Mouse (Mus musculus): Measurements from ENCODE around the gene Smim13. TPM values are rescaled to one million over a fixed set of nuclear protein-coding genes. Genes with fewer than 3 reads are reported as not detected.
"Not testable (repeated sequence)": the region's sequence is repeated elsewhere in the genome, so short reads cannot be mapped to it uniquely, and the experiment has no call there.

Smim13 gene
- total RNA-seq, 2 experiments from 2014 or later: 36.6 to 37.9 TPM

- DNase-seq: no peak
- intact Hi-C loops (cut with DNase I): loop anchor here (5.0 kb wide), 3 partner anchors 149 to 454 kb away; no protein-coding TSS in a partner anchor
These were observed 13.6 kb upstream of the Smim13 start for GRCm38 (mm10) chr13:41235845-41236741.

GRCm38 (mm10) chr13:41238035-41238804, 11.4 kb upstream of the Smim13 start:
- intact Hi-C loops (cut with DNase I): loop anchor here (1.0 to 5.0 kb wide), 4 partner anchors 92 to 456 kb away; no protein-coding TSS in a partner anchor
- no peak for DNase-seq

DNA sequence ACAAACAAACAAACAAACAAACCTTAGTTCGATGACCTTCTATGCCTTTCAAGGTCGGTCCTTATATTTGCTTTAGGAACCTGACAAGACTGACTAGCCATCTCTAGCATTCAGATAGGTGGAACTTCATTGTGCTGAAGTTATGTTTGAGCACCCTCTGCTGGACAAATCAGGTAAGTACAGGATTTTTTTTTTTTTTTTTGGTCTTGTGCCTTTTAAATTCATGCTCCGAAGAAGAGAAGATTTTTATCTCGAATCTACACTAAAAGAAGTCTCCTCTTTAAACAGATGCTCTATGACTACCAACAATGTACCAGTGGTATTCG, 10.9 kb upstream of the Smim13 start:
- no peak for DNase-seq
- intact Hi-C loops (cut with DNase I): loop anchor here (1.0 to 5.0 kb wide), 4 partner anchors 92 to 456 kb away; no protein-coding TSS in a partner anchor

GRCm38 (mm10) chr13:41241557-41241956, 8.1 kb upstream of the Smim13 start:
- DNase-seq: no peak
- intact Hi-C loops (cut with DNase I): loop anchor here (10.0 kb wide), 1 partner anchor 227 kb away; the partner anchor contains the start of gene Tmem14c

DNA sequence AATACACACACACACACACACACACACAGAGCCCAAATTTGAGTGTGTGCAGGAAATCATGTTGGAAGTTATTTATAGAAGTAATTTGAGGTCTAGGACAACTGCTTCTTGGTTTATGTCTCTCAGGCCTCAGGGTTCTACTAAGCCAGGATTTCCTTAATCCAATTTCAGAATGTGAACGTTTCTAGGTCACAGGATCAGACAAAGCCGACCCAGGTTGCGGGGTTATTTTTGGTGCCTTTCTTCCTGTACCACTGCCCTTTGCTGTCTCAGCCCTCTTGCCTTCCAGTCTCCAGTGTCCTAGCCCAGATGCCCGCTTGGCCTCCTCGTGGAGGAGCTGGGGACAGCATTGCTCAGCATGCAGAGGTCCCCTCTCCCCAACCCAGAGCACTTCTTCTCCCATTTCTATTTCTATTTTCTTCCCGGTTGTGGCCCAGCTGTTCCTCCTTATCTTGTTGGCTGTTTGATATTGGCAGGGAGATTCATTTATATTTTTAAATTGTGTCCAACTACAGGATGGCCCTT, 5.3 kb upstream of the Smim13 start:
- intact Hi-C loops (cut with DNase I): loop anchor here (10.0 kb wide), 1 partner anchor 230 kb away; the partner anchor contains the start of gene Tmem14c
- DNase-seq: no peak

DNA sequence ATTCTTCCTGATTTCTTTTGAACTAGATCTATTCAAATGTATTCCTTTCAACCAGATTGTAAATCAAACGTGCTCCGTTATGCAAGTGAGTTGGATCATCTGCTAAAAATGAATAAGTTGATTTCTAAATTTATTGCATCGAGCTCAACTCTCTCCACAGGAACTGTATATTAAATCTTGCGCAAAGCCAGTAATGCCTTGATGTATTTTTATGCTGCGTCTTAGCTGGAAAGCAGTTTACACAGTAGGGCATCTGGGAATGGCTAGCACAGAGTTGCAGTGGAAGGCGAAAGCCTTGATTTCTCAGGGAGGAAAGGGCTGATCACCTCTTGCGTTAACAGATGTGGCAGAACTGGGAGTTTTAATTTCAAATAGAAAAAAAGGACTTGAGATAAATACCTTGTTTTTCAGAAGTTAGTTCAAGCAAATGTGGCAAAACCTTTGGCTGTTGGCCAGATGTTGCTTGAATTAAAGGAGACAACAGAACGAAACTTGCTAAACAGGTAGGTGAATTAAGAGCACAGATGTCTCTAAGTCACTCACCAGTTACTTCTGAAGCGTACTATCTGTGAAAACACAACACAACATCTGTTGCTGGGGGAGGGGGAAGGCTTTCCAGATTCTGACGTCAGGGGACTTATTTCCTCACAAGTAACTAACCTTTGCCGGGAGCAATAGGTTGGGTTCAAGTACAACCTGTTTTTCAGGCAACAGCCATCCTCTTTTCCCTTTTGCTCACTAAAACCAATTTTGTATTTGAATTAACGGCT, 708 bp upstream of the Smim13 start:
- intact Hi-C loops (cut with DNase I): loop anchor here (10.0 kb wide), 1 partner anchor 234 kb away; the partner anchor contains the start of gene Tmem14c
- no peak for DNase-seq

GRCm38 (mm10) chr13:41250318-41250981, 806 bp downstream of the Smim13 start:
- intact Hi-C loops (cut with DNase I): no loop called here

DNA sequence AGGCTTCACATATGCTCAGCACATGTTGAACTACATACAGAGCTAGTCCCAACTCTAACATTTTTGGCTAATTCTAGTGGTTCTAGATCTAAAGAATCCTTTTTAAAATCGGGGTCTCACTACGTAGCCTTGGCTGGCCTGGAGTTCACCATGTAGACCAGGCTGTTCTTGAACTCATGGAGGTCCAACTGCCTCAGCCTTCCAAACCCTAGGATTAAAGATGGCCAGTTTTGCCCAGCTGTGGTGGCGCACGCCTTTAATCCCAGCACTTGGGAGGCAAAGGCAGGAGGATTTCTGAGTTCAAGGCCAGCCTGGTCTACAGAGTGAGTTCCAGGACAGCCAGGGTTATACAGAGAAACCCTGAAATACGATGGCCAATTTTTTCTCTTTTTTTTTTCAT, 1.6 kb downstream of the Smim13 start:
- intact Hi-C loops (cut with DNase I); DNase-seq: not testable (repeated sequence)

More at GRCm38 (mm10) chr13:41250318-41250981, 806 bp downstream of the Smim13 start:
- no peak for DNase-seq

DNA sequence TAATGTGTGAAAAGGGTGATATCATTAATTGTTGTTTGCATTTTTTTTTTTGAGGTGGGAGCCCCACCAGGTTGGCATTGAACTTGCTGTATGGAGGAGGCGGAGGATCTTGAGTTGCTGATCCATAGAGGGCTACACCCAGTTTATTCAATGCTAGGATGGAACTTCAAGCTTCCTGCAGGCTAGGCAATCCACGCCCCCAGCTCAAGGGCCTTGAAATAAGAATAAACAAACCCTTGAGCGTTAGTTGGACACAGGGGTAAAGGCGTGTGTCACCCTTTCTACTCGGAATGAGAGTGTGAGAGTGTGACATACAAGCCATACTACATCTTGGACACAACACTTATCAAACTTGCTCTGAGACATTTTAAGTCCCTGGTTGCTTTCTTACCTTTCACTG, 2.0 kb downstream of the Smim13 start:
- DNase-seq: no peak

DNA sequence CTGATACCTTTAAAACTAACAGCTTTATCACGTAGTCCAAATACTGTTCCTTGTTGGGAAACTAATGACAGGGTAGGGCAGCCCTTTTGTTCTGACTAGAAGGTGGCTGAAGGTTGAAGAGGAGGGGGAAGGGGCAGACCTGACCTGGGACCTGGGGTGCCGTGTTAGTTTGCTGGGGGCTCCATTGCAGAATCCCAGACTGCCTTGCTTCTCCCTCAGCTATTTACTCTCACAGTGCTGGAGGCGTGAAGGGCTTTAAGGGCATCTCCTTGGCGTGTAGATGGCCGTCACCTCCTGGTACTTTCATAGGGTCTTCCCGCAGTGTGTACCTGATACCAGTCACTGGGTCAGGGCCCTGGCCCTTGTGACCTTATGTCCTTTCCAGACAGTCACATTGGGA, 2.5 kb downstream of the Smim13 start:
- intact Hi-C loops (cut with DNase I): no loop called here
- no peak for DNase-seq

More for the DNA sequence above, 2.0 kb downstream of the Smim13 start:
- intact Hi-C loops (cut with DNase I): no loop called here

GRCm38 (mm10) chr13:41252736-41253135, 3.1 kb downstream of the Smim13 start:
- DNase-seq: no peak
- intact Hi-C loops (cut with DNase I): no loop called here

DNA sequence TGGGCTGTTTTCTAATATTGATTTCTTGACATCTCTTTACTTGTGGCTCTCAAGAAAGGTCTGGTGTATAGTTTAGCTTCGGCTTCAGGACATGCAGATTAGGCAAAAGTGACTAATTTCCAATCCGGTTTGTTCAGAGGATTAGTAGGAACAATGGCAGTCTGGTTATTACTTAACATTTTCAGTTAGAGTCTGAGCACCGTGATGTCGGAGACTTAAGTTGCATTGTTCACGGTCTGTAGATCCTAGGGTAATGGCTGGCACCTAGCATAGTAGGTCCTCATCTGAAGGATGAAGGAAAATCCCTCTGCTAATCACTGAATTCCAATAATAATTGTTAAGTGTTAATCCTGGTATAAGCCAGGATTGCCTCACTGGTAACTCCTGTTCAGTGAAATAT, 6.5 kb downstream of the Smim13 start:
- no peak for DNase-seq
- intact Hi-C loops (cut with DNase I): no loop called here

DNA sequence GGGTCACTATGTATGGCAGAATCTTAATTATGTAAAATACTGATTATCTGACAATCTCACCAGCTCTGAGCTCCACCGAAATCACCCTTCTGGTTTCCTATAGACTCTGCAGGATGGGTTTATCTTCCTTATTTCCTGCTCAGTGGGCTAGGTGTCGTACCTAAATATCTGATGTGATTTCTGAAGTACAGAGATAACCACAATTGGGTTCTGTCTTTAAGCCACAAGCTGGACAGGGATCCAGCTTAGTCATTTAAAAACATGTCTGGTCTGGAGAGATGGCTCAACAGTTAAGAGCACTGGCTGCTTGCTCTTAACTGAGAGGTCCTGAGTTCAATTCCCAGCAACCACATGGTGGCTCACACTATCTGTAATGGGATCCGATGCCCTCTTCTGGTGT, 7.3 kb downstream of the Smim13 start:
- no peak for DNase-seq
- intact Hi-C loops (cut with DNase I): no loop called here

DNA sequence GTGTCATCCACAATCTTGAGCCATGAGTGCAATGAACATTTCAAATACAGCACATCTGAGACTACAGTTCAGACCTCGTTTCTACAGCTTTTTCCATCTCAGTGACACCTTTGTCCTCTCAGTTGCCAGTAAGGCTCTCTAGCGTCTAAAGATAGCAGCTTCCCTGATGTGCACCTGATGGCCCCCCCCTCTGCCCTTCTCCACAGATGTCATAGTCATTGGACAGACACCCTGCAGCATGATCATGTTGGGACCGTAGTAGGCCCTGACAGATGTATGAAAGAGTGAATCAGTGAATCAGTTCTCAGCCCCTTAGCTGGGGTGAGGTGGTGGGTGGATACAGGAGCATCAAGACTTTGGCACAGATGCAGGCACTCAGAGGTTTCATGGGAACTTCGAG, 8.2 kb downstream of the Smim13 start:
- DNase-seq: no peak
- intact Hi-C loops (cut with DNase I): no loop called here

DNA sequence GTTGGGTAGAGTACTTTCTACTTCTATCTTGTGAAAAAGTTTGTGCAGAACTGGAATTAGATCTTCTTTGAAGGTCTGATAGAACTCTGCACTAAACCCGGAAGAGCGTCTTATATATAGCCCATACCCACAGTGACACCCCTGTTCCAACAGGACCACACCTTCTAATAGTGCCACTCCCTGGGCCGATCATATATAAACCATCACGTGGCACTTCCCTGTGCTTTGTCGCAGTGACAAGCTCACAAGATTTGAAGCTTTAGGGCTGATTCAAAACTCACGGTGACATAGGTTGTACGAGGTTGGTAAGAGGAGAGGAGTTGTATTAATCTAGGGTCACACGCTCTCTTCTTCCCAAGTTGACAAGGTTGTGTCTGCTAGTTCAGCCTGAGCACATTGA, 12.0 kb downstream of the Smim13 start:
- intact Hi-C loops (cut with DNase I); DNase-seq: not testable (repeated sequence)

- DNase-seq: no peak
- intact Hi-C loops (cut with DNase I): no loop called here
These were observed 13.8 kb downstream of the Smim13 start for GRCm38 (mm10) chr13:41263304-41264006.

DNA sequence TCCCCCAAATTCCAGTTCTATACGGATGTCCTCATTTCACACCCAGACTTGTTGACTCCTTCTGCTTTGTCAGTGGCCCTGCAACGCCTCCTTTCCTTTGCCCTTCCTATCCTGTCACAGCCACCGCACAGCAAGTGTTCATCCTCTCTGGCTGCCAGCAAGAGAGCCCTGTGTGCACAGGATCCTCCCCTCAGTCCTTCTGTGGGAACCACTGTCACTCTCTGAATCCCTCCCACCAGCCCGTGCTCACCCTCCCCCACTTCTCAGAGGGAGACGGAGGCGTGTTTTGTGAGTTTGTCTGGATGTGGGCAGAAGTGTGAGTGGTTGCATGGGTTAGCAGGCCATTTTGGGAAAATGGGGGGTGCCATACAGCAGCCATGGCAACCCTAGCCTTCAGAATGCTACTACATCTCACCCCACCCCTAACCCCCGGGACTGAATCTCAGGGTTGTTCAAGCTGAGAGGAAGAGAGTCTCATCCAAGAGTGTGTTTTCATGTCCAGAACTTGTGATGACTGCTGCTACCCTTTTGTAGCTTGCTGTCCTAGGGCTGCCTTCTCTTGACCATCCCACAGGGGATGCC, 18.3 kb downstream of the Smim13 start:
- intact Hi-C loops (cut with DNase I): no loop called here
- no peak for DNase-seq

DNA sequence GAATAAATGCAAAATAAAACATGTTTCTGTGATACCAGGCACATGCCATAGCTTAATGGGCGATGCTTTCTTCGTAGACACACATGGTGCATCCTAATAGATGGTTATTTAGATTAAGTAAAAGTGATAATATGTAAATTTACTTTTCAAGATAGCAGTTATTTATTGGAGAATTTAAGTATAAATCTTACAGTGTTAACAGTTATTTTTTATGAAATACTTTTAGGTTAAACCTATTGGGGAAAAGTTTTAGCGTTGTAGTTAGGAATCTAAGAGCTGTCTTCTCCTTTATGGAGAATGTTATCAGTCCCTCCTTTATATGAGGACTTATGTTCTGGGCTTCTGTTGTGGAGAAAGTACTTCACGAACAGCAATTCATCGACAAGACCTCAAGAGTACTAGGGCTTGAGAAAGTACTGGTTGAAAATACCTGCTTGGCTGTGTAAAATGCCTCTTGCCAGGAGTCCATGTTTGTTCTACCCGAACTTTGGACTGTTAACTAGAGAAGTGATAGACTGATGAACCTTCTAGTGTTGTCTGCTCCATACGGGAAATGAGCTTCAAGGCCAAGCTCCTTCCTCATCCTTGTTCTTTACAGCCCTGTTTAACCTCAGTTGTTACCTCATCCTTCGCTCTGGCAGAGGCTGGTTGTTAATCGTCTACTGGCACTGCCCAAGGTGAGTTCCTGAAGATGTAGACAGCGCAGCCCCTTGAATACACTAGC, 24.4 kb downstream of the Smim13 start, which contains the start of gene Gm17364:
Gene Gm17364 (minus strand): TSS at position 51 of the 724 bp plus-strand sequence.
- intact Hi-C loops (cut with DNase I): no loop called here
- no peak for DNase-seq
